18 mouse cellular contexts compared by ENCODE assay signal in genomic region chr15:100112309-100112966, GRCm38 (mm10).
DNase-seq lines count a peak whose midpoint lies in the region; ATAC-seq lines count a peak whose summit lies in the region.
"Had no signal": no experiment of that assay in that cellular context is flagged by ENCODE, and none has a peak within 500 bp of the region (broad histone marks: within the 10 kb centered on the region; RNA-seq: fewer than 3 reads in every experiment).

No protein-coding gene starts in this region.

- 82% methylated on average over 9 of the region's 9 CpGs for WGBS in neural tube, embryonic 13.5 days
- 57% methylated on average over 9 of the region's 9 CpGs for WGBS in liver, embryonic 15.5 days (ENCODE audit: insufficient replicate concordance)

- no peak overlapping the region for H3K9ac ChIP-seq in neural tube, embryonic 13.5 days
- H3K9ac ChIP-seq in liver, embryonic 15.5 days, result no peak overlapping the region
- H3K9ac ChIP-seq: heart, embryonic 15.5 days; hindbrain, embryonic 14.5 days had no signal

- H3K27ac ChIP-seq in neural tube, embryonic 13.5 days (replicated peaks), result peak overlapping the region; percentile 53
- peak overlapping the region; percentile 74 for H3K27ac ChIP-seq in liver, embryonic 15.5 days (replicated peaks)
- H3K27ac ChIP-seq: heart, embryonic 15.5 days; hindbrain, embryonic 14.5 days had no signal

- H3K27me3 ChIP-seq in neural tube, embryonic 13.5 days, result no peaks in the 10 kb centered on the region
- H3K27me3 ChIP-seq in liver, embryonic 15.5 days, result no peaks in the 10 kb centered on the region
- H3K27me3 ChIP-seq: CH12.LX; heart, embryonic 15.5 days had no signal

- H3K9me3 ChIP-seq in neural tube, embryonic 13.5 days, result no peaks in the 10 kb centered on the region
- no peaks in the 10 kb centered on the region for H3K9me3 ChIP-seq in liver, embryonic 15.5 days (replicated peaks)
- H3K9me3 ChIP-seq: heart, embryonic 15.5 days had no signal

- peaks cover 11% of the 10 kb centered on the region for H3K36me3 ChIP-seq in neural tube, embryonic 13.5 days
- no peaks in the 10 kb centered on the region for H3K36me3 ChIP-seq in liver, embryonic 15.5 days (replicated peaks)
- H3K36me3 ChIP-seq: heart, embryonic 15.5 days had no signal

- no peak for ATAC-seq in neural tube, embryonic 13.5 days (ENCODE audit: low read depth)
- peak; percentile 71 for ATAC-seq in liver, embryonic 15.5 days (ENCODE audit: insufficient read depth)
- ATAC-seq in activated CD4-positive, CD25-positive, alpha-beta regulatory T cell, adult 4 months, result no peak
- ATAC-seq: forebrain, embryonic 14.5 days had no signal

- H3K4me3 ChIP-seq in neural tube, embryonic 13.5 days, result no peak overlapping the region
- H3K4me3 ChIP-seq in liver, embryonic 15.5 days (replicated peaks), result no peak overlapping the region
- H3K4me3 ChIP-seq: heart, embryonic 15.5 days; myocyte had no signal

- H3K4me2 ChIP-seq in neural tube, embryonic 13.5 days, result no peak overlapping the region
- H3K4me2 ChIP-seq in liver, embryonic 15.5 days, result peak overlapping the region; percentile 10; the same call in 1 of the 2 replicates
- H3K4me2 ChIP-seq: heart, embryonic 15.5 days; hindbrain, embryonic 14.5 days had no signal

- H3K4me1 ChIP-seq in neural tube, embryonic 13.5 days (replicated peaks), result peaks cover 39% of the 10 kb centered on the region
- H3K4me1 ChIP-seq in liver, embryonic 15.5 days (replicated peaks), result peaks cover 36% of the 10 kb centered on the region

- peak; percentile 22 for DNase-seq in kidney, adult 9 months
- no peak for DNase-seq in kidney, postnatal 4 days
- DNase-seq in neural tube, embryonic 10.5 days (ENCODE audit: extremely low spot score, low spot score), result no peak
- DNase-seq in thymus, postnatal 4 days, result no peak
- DNase-seq: cerebellum, adult 11-12 months; gastrocnemius, postnatal 14 days; layer of hippocampus, postnatal 36 days; left cerebral cortex, postnatal 4 days; right cerebral cortex, postnatal 14 days; thymus, postnatal 14 days had no signal
